Mouse (Mus musculus) heart, postnatal 25 days (tissue): Measurements from ENCODE around the gene Ints14. TPM values are rescaled to one million over a fixed set of nuclear protein-coding genes. Genes with fewer than 3 reads are reported as not detected.
A peak's percentile ranks its signal among the peaks of the same experiment; 100 is the strongest.

Experiments used
- DNase-seq: peaks from one replicate; pipeline ENCODE4 v3.0.0; 2022; ENCODE audit warnings: low spot score
- intact Hi-C: fragments of 180-260 bp; cut with DNase I; formaldehyde crosslinking; loops from one replicate; pipeline ENCODE4 v1.15.1; 2025
- total RNA-seq, 2 experiments: library from RNA; stranded (reverse); gene quantifications; 2 replicates each; pipeline ENCODE4 v1.2.3; 2021

The Ints14 gene
- total RNA-seq = 10 to 100 TPM; 16.1 to 16.4 TPM

- intact Hi-C loops = loop anchor here (2.0 kb wide), 1 partner anchor 182 kb away; no protein-coding TSS in a partner anchor
- peak; percentile 88 for DNase-seq
Measured at GRCm38 (mm10) chr9:64960117-64960977, at the start of gene Ints14. TSS of gene Ints14 (plus strand) at chr9:64960905.

GRCm38 (mm10) chr9:64913406-64913805 is 47.3 kb upstream of the Ints14 start:
- intact Hi-C loops = no loop called here
- DNase-seq = no peak

DNA sequence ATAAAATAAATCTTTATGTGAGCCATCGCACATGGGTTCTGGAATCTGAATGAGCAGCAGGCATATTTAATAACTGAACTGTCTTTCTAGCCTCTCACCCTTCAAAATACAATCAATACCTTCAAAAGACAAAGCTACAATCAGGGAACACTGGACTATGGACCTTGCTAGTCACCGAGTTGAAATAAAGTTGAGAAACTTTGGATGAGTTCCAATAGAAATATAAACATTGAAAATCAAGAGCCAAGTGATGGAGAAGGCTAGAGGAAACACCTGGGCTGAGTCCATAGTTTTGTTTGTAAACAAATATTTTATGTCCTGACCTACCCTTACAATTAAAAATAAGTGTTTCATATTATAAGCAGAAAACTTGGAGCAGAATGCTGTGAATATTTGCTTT is 46.7 kb upstream of the Ints14 start:
- intact Hi-C loops = no loop called here
- no peak for DNase-seq

- DNase-seq = no peak
- intact Hi-C loops = no loop called here
Measured at GRCm38 (mm10) chr9:64914629-64915028, 46.1 kb upstream of the Ints14 start.

- DNase-seq = no peak
Measured at GRCm38 (mm10) chr9:64918560-64918959, 42.1 kb upstream of the Ints14 start.

GRCm38 (mm10) chr9:64925771-64926170 is 34.9 kb upstream of the Ints14 start:
- DNase-seq = no peak
- intact Hi-C loops = no loop called here

More at GRCm38 (mm10) chr9:64918560-64918959, 42.1 kb upstream of the Ints14 start:
- intact Hi-C loops = no loop called here

GRCm38 (mm10) chr9:64926201-64926991 is 34.3 kb upstream of the Ints14 start:
- intact Hi-C loops = no loop called here
- DNase-seq = no peak

DNA sequence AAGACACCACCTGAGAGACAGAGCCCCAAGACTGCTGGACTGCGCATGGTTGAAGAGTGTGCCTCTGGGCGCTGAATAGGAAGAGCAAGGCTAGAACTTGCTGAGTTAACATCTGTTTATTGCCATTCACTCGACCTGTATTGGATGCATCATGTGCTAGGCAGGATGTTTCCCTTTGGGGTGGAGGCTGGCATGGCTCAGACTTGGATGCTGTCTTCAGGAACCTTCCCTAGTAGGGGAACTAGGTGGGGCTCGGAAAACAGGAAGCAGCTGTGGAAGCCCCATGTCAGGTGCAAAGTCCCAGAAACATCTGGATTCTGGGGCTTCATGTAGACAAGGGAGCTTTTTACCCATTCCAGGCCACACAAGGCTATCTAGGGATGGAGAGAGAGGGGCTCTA is 30.4 kb upstream of the Ints14 start:
- DNase-seq = no peak
- intact Hi-C loops = loop anchor here (10.0 kb wide), 2 partner anchors 535 to 585 kb away; partner anchors contain the start of gene Dis3l

DNA sequence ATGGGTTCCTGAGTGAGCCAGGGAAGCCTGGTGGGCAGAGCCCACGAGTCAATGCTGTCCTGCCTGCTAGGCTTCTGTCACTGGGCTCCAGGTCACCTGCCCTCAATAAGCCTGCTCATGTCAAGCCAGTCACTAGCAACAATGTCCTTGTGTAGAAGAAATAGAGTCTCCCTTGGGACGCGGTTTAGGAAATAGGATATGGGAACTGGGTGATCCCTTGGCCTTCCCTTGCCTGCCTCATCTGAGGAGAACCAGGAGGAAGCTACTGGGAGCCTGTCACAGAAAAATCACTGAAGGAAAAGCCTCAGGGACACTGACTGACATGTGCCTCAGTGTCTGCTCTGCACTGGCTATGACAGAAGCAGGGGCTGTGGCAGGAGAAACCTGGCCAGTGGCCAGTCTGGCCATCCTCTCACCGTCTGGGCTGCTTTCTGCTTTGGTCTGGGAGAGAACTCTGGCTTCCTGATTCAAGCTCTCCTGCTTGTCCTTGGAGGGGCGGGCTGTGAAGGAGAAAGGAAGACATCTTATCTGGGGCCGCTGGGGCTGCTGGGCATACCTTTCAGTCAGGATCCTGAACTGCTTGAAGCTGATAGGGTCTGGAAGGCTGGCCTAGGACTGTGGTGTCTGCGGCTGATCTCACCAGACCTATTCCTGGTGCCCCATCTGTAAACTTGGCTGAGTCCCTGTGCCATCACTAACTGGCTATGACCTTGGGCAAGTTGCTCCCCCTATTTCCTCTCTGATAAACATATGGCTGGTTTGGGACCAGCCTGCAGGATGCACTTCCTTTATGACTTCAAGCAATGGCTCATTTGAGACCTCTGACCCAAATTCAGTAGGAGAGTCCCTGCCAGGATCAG is 28.7 kb upstream of the Ints14 start:
- DNase-seq = no peak
- intact Hi-C loops = loop anchor here (10.0 kb wide), 2 partner anchors 537 to 587 kb away; partner anchors contain the start of gene Dis3l

- intact Hi-C loops = loop anchor here (10.0 kb wide), 2 partner anchors 539 to 589 kb away; partner anchors contain the start of gene Dis3l
- peak; percentile 65 for DNase-seq
Measured at GRCm38 (mm10) chr9:64934015-64934754, 26.5 kb upstream of the Ints14 start.

- intact Hi-C loops = loop anchor here (2.0 to 10.0 kb wide), 5 partner anchors 34 to 592 kb away; partner anchors contain the start of gene Dis3l
- no peak for DNase-seq
Measured at GRCm38 (mm10) chr9:64936508-64936907, 24.2 kb upstream of the Ints14 start.

DNA sequence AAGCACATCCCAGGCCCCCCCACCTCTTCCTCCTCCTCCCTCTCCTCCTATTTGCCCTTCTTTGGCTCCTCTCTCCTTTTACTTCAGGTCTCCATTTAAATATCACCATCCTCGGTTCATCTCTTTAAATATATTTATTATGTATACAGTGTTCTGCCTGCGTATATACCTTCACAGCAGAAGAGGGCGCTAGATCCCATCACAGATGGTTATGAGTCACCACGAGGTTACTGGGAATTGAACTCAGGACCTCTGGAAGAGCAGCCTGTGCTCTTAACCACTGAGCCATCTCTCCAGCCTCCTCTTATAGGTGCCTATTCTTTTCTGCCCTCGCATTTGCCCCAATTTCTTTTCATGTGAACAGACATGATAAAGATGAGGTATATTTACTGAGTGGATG is 23.2 kb upstream of the Ints14 start:
- intact Hi-C loops = loop anchor here (2.0 to 10.0 kb wide), 5 partner anchors 35 to 593 kb away; partner anchors contain the start of gene Dis3l
- DNase-seq = no peak

- DNase-seq = no peak
- intact Hi-C loops = loop anchor here (5.0 to 10.0 kb wide), 3 partner anchors 76 to 594 kb away; partner anchors contain the start of gene Dis3l
Measured at GRCm38 (mm10) chr9:64938535-64938934, 22.2 kb upstream of the Ints14 start.

DNA sequence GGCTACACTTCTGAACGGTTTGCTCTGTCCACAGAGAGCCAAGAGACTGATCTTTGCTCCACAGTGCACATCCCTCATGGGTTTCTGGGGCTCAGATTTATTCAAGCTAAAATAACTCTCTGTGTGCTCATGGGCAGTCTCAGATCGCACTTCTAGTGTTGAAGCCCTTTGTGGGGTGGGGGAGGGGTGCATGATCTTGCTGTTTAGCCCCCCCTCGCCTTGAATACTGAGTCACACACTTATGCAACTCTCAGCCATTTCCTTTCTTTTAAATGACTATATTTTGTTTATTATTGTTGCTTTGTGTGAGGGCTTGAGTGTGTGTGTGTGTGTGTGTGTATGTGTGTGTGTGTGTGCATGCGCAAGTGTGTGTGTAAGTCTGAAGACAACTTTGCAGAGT is 21.4 kb upstream of the Ints14 start:
- intact Hi-C loops = loop anchor here (5.0 to 10.0 kb wide), 3 partner anchors 77 to 594 kb away; partner anchors contain the start of gene Dis3l
- DNase-seq = no peak

DNA sequence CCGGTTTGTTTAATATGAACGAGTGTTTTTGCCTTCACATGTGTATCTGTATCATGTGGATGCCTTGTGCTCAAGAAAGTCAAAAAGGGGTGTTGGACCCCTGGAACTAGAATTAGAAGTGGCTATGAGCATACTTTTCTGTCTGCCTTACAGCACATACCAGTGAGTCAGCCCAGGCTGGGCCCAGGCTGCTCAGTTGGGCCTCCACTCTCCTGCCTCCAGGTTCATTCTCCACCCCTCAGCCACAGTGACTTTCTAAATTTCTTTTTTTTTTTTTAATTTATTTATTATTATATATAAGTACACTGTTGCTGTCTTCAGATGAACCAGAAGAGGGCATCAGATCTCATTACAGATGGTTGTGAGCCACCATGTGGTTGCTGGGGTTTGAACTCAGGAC is 20.9 kb upstream of the Ints14 start:
- intact Hi-C loops = loop anchor here (5.0 to 10.0 kb wide), 3 partner anchors 77 to 595 kb away; partner anchors contain the start of gene Dis3l

GRCm38 (mm10) chr9:64940731-64941346 is 19.9 kb upstream of the Ints14 start:
- intact Hi-C loops = no loop called here
- DNase-seq = no peak

More for the DNA sequence above, 20.9 kb upstream of the Ints14 start:
- DNase-seq = no peak

DNA sequence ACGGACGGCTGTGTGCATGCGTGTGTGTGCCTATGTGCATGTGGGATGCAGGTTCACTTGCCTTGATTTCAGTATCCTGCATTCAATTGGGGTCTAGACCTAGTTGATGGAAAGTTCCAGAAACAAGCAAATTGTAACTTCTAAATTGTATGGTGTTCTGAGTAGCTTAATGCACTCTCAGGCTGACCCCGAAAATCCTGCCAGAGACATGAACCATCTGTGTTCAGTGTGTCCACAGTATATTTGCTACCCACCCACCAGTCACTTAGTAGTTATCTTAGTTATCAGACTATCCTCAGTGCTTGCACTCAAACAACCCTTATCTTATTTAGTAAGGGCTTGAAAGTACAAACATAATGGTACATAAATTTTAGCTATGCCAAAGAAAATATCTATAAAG is 19.1 kb upstream of the Ints14 start:
- intact Hi-C loops = no loop called here

GRCm38 (mm10) chr9:64943997-64944396 is 16.7 kb upstream of the Ints14 start:
- intact Hi-C loops = no loop called here
- DNase-seq = no peak

More for the DNA sequence above, 19.1 kb upstream of the Ints14 start:
- DNase-seq = no peak
